Mouse (Mus musculus): Measurements from ENCODE around the gene Rnpepl1. TPM values are rescaled to one million over a fixed set of nuclear protein-coding genes. Genes with fewer than 3 reads are reported as not detected.
"Not testable (repeated sequence)": the region's sequence is repeated elsewhere in the genome, so short reads cannot be mapped to it uniquely, and the experiment has no call there.

The Rnpepl1 gene
- polyA plus RNA-seq, 1 experiment from 2014 or later = 60.7 TPM

DNA sequence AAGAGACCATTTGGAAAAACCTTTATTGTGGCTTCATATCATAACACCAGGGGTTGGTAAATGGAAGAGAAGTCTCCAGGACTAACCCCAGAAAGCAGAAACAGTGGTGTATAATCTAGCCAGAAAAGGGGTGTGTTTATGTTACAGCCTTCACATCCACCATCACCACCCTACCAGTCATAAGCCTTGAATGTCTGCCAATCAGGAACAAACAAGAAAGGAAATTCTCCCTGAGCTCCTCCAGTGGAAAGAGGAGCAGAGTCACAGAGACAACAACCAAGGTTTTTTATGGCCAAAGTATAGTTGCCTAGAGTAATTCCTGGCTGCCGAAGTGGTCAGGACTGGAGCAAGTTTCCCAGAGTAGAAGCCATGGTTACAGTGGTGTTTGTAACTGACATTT, 48.4 kb downstream of the Rnpepl1 start:
- ATAC-seq (no peak), DNase-seq (ENCODE audit: low spot score) (no peak)
- TF ChIP-seq CTCF (IDR thresholded peaks at IDR 0.05) = no peak
- TF ChIP-seq EP300 (IDR thresholded peaks at IDR 0.05) = no peak
- H3K9me3 ChIP-seq (ENCODE audit: low read length) = no peaks in the 10 kb centered on the region
- H3K27me3 ChIP-seq (replicated peaks; ENCODE audit: insufficient read depth, low read length) = no peaks in the 10 kb centered on the region
- no peak overlapping the region for H3K27ac ChIP-seq (ENCODE audit: low read length)
- no peak overlapping the region for H3K4me3 ChIP-seq (ENCODE audit: low read depth, low read length)
- no peak overlapping the region for H3K4me2 ChIP-seq (replicated peaks; ENCODE audit: low read depth, low read length)
- WGBS = 55% methylated on average over 1 of the region's 1 CpGs
- no peaks in the 10 kb centered on the region for H3K4me1 ChIP-seq (ENCODE audit: insufficient read depth, low read depth, low read length)
- H3K9ac ChIP-seq (replicated peaks; ENCODE audit: low read depth) = no peak overlapping the region
- H3K36me3 ChIP-seq (ENCODE audit: insufficient read depth, low read length) = no peaks in the 10 kb centered on the region

DNA sequence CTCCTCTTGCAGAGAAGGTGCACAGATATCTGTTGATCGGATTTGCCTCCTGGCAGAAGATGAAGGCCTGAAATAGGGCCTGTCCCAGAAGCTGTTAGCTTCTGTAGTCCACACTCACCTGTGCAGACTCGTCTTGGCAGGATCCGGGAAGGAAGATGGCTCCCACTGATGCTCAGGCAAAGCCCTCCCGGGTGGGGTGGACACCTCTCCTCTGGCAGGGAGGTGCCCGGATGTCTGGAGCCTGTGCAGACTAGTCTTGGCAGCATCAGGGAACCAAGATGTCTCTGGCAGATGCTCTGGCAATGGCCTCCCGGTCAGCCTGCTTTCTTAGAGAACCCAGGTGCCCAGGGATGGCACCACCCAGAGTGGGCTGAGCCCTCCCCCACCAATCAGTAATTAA, 60.2 kb downstream of the Rnpepl1 start:
- H3K4me1 ChIP-seq (ENCODE audit: insufficient read depth, low read depth, low read length); H3K4me2 ChIP-seq (replicated peaks; ENCODE audit: low read depth, low read length); H3K36me3 ChIP-seq (ENCODE audit: insufficient read depth, low read length); H3K27me3 ChIP-seq (replicated peaks; ENCODE audit: insufficient read depth, low read length); H3K9me3 ChIP-seq (ENCODE audit: low read length); H3K4me3 ChIP-seq (ENCODE audit: low read depth, low read length); H3K27ac ChIP-seq (ENCODE audit: low read length); ATAC-seq; H3K9ac ChIP-seq (replicated peaks; ENCODE audit: low read depth); DNase-seq (ENCODE audit: low spot score): not testable (repeated sequence)
- WGBS = 88% methylated on average over 6 of the region's 6 CpGs

DNA sequence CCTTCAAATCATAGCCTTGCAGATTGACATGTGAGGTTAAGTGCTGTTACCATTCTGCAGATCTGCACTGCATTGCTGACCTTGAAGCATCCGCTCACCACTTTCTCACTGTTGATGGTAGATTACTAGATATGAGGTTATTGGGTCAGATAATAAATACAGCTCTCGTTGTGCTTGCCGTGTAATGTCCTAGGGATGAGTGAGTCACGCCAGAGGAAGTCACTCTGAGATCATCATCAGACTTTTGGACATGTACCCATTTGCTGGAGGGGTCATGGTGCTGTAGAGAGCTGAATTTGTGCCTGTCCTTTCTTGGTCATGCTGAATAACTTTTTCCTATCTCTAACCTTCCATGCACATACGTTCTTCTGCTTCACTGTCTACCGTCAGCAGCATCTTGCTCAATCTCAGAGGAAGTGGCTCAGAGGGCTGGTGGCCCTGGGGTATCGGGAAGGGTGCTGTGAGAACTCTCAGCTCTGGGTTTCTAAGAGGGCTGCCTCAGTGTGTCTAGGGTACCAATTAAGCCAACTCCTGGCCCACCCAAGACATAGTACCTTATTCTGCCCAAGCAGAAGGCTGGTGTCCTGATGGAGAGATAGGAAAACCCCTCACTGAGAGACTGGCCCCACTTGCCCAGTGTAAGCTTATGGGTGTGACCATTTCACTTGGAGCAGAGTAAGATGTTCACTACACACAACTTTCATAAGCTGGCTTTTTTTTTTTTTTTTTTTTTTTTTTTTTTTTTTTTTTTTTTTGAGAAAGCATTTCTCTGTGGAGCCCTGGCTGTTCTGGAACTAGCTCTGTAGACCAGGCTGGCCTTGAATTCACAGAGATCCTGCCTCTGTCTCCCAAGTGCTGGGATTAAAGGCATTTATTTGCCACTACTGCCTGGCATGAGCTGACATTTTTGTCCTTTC, 61.6 kb downstream of the Rnpepl1 start:
- WGBS = 69% methylated on average over 7 of the region's 7 CpGs
- peaks cover 5% of the 10 kb centered on the region; the same call in 1 of the 2 replicates for H3K4me1 ChIP-seq (ENCODE audit: insufficient read depth, low read depth, low read length)
- ATAC-seq = no peak
- no peaks in the 10 kb centered on the region for H3K9me3 ChIP-seq (ENCODE audit: low read length)
- no peak for TF ChIP-seq CTCF (IDR thresholded peaks at IDR 0.05)
- TF ChIP-seq EP300 (IDR thresholded peaks at IDR 0.05) = no peak
- H3K27me3 ChIP-seq (replicated peaks; ENCODE audit: insufficient read depth, low read length) = no peaks in the 10 kb centered on the region
- H3K9ac ChIP-seq (replicated peaks; ENCODE audit: low read depth) = no peak overlapping the region
- no peak overlapping the region for H3K4me3 ChIP-seq (ENCODE audit: low read depth, low read length)
- H3K27ac ChIP-seq (ENCODE audit: low read length) = peak overlapping the region; percentile 20; the same call in 1 of the 2 replicates
- DNase-seq (ENCODE audit: low spot score) = no peak
- H3K36me3 ChIP-seq (ENCODE audit: insufficient read depth, low read length) = no peaks in the 10 kb centered on the region
- no peak overlapping the region for H3K4me2 ChIP-seq (replicated peaks; ENCODE audit: low read depth, low read length)

DNA sequence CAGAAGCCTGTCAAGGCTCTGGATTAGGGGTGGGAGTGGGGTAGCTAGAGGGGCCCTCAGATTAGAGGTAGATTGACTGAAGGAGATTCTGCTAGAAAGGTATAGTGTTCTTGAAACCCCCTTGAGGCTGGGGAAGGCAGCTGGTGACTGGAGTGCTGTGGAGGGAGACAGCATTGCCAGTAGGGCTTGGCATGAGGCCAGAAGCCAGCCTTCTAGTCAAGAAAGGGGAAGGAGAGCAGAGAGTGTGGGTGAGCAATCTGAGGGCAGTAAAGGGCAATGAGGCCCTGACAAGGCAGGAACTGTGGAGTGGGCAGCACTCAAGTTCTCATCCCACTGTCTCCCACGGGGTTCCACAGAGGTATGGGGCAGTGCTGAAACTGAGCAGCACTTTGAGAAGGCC, 62.3 kb downstream of the Rnpepl1 start:
- Histone ChIP-seq H3K4me1 (ENCODE audit: insufficient read depth, low read depth, low read length) (peaks cover 5% of the 10 kb centered on the region; the same call in 1 of the 2 replicates), H3K4me2 (replicated peaks; ENCODE audit: low read depth, low read length) (no peak overlapping the region), H3K9me3 (ENCODE audit: low read length) (no peaks in the 10 kb centered on the region), H3K4me3 (ENCODE audit: low read depth, low read length) (no peak overlapping the region), H3K27me3 (replicated peaks; ENCODE audit: insufficient read depth, low read length) (no peaks in the 10 kb centered on the region), H3K36me3 (ENCODE audit: insufficient read depth, low read length) (no peaks in the 10 kb centered on the region), H3K9ac (replicated peaks; ENCODE audit: low read depth) (no peak overlapping the region), H3K27ac (ENCODE audit: low read length) (peak overlapping the region; percentile 20; the same call in 1 of the 2 replicates)
- DNase-seq (ENCODE audit: low spot score) = peak; percentile 82
- peak; percentile 21; the same call in 1 of the 2 replicates for TF ChIP-seq CTCF (IDR thresholded peaks at IDR 0.05)
- TF ChIP-seq EP300 (IDR thresholded peaks at IDR 0.05) = no peak
- 31% methylated on average over 1 of the region's 1 CpGs for WGBS
- peak; percentile 65 for ATAC-seq

Other genes starting within 250 kb of the Rnpepl1 start
- 11.0 and 12.5 TPM in 2 replicates for gene Gpc1, start 79.1 kb upstream of the Rnpepl1 start, polyA plus RNA-seq (2015; fragmentation: Nextera tagmentation; extraction: Ambion mirVana)
- 0.50 and 0.57 TPM in 2 replicates for gene Ankmy1, start 7.9 kb upstream of the Rnpepl1 start, polyA plus RNA-seq (2015; fragmentation: Nextera tagmentation; extraction: Ambion mirVana)
- gene Dusp28, start 3.8 kb upstream of the Rnpepl1 start, polyA plus RNA-seq (2015; fragmentation: Nextera tagmentation; extraction: Ambion mirVana) = 16.3 and 18.3 TPM in 2 replicates
- gene Capn10, start 23.6 kb downstream of the Rnpepl1 start, polyA plus RNA-seq (2015; fragmentation: Nextera tagmentation; extraction: Ambion mirVana) = 16.3 and 16.6 TPM in 2 replicates
- gene Gpr35, start 40.1 kb downstream of the Rnpepl1 start, polyA plus RNA-seq (2015; fragmentation: Nextera tagmentation; extraction: Ambion mirVana) = 1.2 and 1.7 TPM in 2 replicates
- gene Aqp12, start 95.6 kb downstream of the Rnpepl1 start, polyA plus RNA-seq (2015; fragmentation: Nextera tagmentation; extraction: Ambion mirVana) = not detected in 2 replicates
- gene Kif1a, start 191.2 kb downstream of the Rnpepl1 start, polyA plus RNA-seq (2015; fragmentation: Nextera tagmentation; extraction: Ambion mirVana) = 3.2 and 4.4 TPM in 2 replicates
- 0.08 and 0.10 TPM in 2 replicates for gene Agxt, start 224.5 kb downstream of the Rnpepl1 start, polyA plus RNA-seq (2015; fragmentation: Nextera tagmentation; extraction: Ambion mirVana)